Mouse (Mus musculus) heart, embryonic 15.5 days (tissue): Measurements from ENCODE around the gene Khnyn. TPM values are rescaled to one million over a fixed set of nuclear protein-coding genes. Genes with fewer than 3 reads are reported as not detected.

Experiments
- ATAC-seq: fragments of 200-750 bp; cut with Nextera tagmentation; replicated peaks from 2 replicates; pipeline ENCODE4 v1.8.0; 2017; ENCODE audit warnings: low read depth, moderate TSS enrichment; ENCODE audit not compliant: insufficient number of reproducible peaks, insufficient read depth, low FRiP score
- H3K27ac ChIP-seq: fragments of 300-500 bp; sonication (generic); 2 replicates; pipeline ENCODE4 v1.5.1; 2015; ENCODE audit warnings: mild to moderate bottlenecking, inconsistent platforms
- H3K27me3 ChIP-seq: fragments of 300-500 bp; sonication (generic); 2 replicates; pipeline ENCODE4 v1.6.1; 2015; ENCODE audit warnings: inconsistent platforms
- H3K36me3 ChIP-seq: fragments of 300-500 bp; sonication (generic); 2 replicates; pipeline ENCODE4 v1.6.1; 2015; ENCODE audit warnings: mild to moderate bottlenecking, inconsistent platforms
- H3K4me1 ChIP-seq: fragments of 300-500 bp; sonication (generic); replicated peaks from 2 replicates; pipeline ENCODE4 v1.6.1; 2015; ENCODE audit warnings: inconsistent platforms
- H3K4me2 ChIP-seq: fragments of 300-500 bp; sonication (generic); 2 replicates; pipeline ENCODE4 v1.6.1; 2015; ENCODE audit warnings: inconsistent platforms, mild to moderate bottlenecking, moderate library complexity
- H3K4me3 ChIP-seq: fragments of 300-500 bp; sonication (generic); 2 replicates; pipeline ENCODE4 v1.5.1; 2015; ENCODE audit warnings: mild to moderate bottlenecking, inconsistent platforms
- H3K9ac ChIP-seq: fragments of 300-500 bp; sonication (generic); 2 replicates; pipeline ENCODE4 v1.6.1; 2015; ENCODE audit warnings: mild to moderate bottlenecking, inconsistent platforms
- H3K9me3 ChIP-seq: fragments of 300-500 bp; sonication (generic); replicated peaks from 2 replicates; pipeline ENCODE4 v1.6.1; 2016; ENCODE audit warnings: inconsistent platforms
- WGBS: fragments of 180-500 bp; shearing (Covaris S2); methylation state at CpG from one replicate; pipeline ENCODE4 v1.1.7; 2015; ENCODE audit warnings: mixed read lengths; 5-methylcytosine and 5-hydroxymethylcytosine counted together
- polyA plus RNA-seq: library from polyadenylated mRNA; unstranded; fragments of >200 nt; fragmentation: Nextera tagmentation; extraction: Ambion mirVana; gene quantifications from 2 replicates; pipeline ENCODE4 v1.2.1, GENCODE M21; 2015

Khnyn gene
- polyA plus RNA-seq, 1 experiment from 2014 or later = 9.2 TPM

DNA sequence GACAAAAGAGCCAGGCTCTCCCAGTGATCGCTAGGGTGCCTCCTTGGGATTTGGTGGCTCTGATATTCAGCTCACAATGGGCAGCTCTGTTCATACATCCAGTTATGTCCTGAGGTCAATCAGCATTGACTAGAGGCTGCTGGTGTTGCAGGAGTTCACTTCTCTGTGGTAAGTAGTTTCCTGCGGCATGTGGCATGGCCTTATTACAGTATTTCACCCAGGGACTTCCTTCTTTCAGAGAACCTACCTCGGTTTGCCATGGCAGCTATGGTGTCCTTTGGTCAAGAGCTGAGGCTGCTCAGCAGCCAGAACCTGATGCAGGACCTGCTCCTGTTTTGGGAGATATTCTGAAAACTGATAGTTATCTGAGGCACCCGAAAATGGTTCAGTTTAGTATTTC lies 42.1 kb downstream of the Khnyn start:
- Histone ChIP-seq H3K9ac (no peak overlapping the region), H3K4me3 (no peak overlapping the region), H3K4me2 (no peak overlapping the region), H3K36me3 (no peaks in the 10 kb centered on the region), H3K27ac (no peak overlapping the region), H3K9me3 (no peaks in the 10 kb centered on the region), H3K4me1 (peaks cover 6% of the 10 kb centered on the region), H3K27me3 (no peaks in the 10 kb centered on the region)
- no peak for ATAC-seq
- WGBS = 79% methylated on average over 4 of the region's 4 CpGs

DNA sequence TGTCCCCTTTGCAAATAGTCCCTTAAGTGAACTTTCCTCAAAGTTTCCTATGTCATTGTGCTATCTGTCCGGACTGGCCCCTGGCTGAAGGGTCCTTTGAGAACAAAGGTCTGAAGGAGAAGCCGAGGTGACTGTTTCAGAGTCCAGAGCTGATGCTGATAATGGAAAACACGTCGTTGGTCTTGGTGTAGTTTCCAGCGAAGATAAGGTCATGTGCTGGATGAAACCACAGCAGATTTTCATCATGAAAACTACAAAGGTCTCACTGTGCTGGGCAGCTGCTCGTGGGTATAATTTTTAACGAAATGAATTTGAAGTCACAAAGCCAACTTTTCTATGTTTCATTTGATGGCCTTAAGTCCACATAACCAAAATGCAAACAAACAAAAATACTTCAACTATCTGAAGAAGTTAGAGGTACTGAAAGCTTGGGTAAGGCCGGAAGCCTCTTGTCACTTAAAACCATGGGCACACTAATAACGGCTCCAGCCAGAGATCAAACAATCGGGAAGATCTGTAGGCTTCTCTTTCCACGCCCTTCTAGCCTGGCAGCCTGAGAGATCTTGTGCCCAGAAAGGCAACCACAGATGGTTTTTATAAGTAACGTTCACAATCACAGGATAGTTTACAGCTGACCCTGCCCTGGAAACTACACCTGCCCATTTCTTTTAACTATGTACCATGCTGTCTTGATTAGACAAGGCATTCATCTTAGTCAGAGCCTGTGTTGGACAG lies 44.7 kb downstream of the Khnyn start:
- WGBS = 51% methylated on average over 12 of the region's 12 CpGs
- no peaks in the 10 kb centered on the region for H3K36me3 ChIP-seq
- no peak overlapping the region for H3K4me3 ChIP-seq
- H3K9me3 ChIP-seq = no peaks in the 10 kb centered on the region
- H3K4me2 ChIP-seq = no peak overlapping the region
- no peak overlapping the region for H3K9ac ChIP-seq
- no peak overlapping the region for H3K27ac ChIP-seq
- no peak for ATAC-seq
- no peaks in the 10 kb centered on the region for H3K27me3 ChIP-seq
- no peaks in the 10 kb centered on the region; the same call in 1 of the 2 replicates for H3K4me1 ChIP-seq

DNA sequence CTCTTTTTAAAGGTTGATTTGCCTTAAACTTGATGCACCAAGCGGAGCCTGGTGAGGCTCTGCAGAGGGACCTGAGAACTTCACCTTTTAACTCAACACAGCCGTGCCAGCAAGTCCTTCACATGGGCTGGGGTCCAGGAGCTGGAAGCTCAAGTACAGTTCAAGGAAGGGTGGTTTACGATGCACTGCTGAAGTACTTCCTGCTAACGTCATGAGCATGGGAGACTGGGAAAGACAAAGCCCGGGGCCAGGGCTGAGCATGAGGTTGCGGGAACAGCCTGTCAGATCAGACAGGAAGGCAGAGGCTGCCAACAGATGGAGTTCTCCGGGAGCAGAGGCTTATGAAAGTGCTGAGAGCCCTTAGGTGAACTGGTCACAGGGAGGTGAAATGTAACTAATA lies 48.8 kb downstream of the Khnyn start:
- Histone ChIP-seq H3K4me1 (no peaks in the 10 kb centered on the region; the same call in 1 of the 2 replicates), H3K4me2 (0 out of 2 replicates have a peak overlapping the region, but pooled peaks have one; percentile 5), H3K4me3 (no peak overlapping the region), H3K9ac (no peak overlapping the region), H3K27me3 (no peaks in the 10 kb centered on the region), H3K36me3 (no peaks in the 10 kb centered on the region), H3K27ac (no peak overlapping the region), H3K9me3 (no peaks in the 10 kb centered on the region)
- no peak; the same call in 1 of the 2 replicates for ATAC-seq
- WGBS = 26% methylated on average over 7 of the region's 7 CpGs

GRCm38 (mm10) chr14:55940070-55940800 lies 55.5 kb downstream of the Khnyn start:
- Histone ChIP-seq H3K4me3 (no peak overlapping the region), H3K4me2 (no peak overlapping the region), H3K27ac (no peak overlapping the region), H3K9ac (no peak overlapping the region), H3K9me3 (no peaks in the 10 kb centered on the region), H3K4me1 (no peaks in the 10 kb centered on the region), H3K27me3 (no peaks in the 10 kb centered on the region), H3K36me3 (no peaks in the 10 kb centered on the region)
- 45% methylated on average over 7 of the region's 7 CpGs for WGBS
- ATAC-seq = no peak

DNA sequence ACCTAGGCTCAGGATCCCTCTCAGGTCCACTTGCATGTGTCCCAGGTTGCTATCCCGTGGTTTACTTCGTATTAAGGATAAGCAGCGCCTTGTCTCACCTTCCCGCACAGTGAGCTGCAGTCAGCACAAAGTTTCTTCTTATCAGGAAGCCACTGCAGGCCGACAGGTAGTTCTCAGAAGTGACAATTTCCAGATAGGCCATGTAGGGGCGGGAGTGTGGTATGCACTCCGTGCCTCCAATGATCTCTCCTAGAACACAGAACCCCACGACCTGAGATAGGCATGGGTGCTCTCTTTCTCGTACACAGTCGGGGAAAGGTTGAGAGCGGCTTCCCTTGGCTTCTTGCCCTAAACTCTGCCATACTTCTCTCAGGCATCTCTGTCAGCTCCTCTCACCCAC lies 58.9 kb downstream of the Khnyn start:
- no peak overlapping the region for H3K27ac ChIP-seq
- H3K4me2 ChIP-seq = no peak overlapping the region
- ATAC-seq = no peak
- no peak overlapping the region for H3K4me3 ChIP-seq
- H3K9ac ChIP-seq = no peak overlapping the region
- H3K36me3 ChIP-seq = no peaks in the 10 kb centered on the region
- WGBS = 50% methylated on average over 11 of the region's 11 CpGs
- no peaks in the 10 kb centered on the region for H3K27me3 ChIP-seq
- H3K4me1 ChIP-seq = peaks cover 8% of the 10 kb centered on the region
- H3K9me3 ChIP-seq = no peaks in the 10 kb centered on the region

DNA sequence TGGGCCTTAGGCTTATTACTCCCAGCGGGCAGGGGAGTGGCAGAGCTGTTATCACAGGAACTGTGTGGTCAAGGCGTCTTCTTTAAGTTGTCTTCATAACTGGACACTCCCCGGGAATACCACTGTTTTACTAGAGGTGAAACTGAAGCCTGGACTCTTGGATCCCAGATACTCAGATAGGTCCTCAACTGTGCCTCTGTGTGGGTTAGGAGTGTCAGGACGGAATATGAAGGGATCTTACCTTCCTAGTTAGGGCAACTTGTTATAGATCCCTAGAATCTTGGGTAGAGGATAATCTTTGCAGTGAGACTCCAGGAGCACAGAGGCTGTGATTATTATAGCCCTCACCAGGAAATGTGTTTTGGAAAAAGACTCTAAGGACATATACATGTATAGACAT lies 59.8 kb downstream of the Khnyn start, which contains the start of gene Cma1:
Gene Cma1, minus strand, starts transcription at position 101 of the 400 bp plus-strand sequence.
- WGBS = 71% methylated on average over 4 of the region's 4 CpGs

GRCm38 (mm10) chr14:55946269-55946969 lies 61.7 kb downstream of the Khnyn start:
- peaks cover 8% of the 10 kb centered on the region for H3K4me1 ChIP-seq
- H3K4me3 ChIP-seq = no peak overlapping the region
- 20% methylated on average over 2 of the region's 2 CpGs for WGBS
- no peaks in the 10 kb centered on the region for H3K36me3 ChIP-seq
- H3K27me3 ChIP-seq = no peaks in the 10 kb centered on the region
- no peak overlapping the region for H3K9ac ChIP-seq
- peak; percentile 71; the same call in 1 of the 2 replicates for ATAC-seq
- peak overlapping the region; percentile 54 for H3K27ac ChIP-seq
- no peaks in the 10 kb centered on the region for H3K9me3 ChIP-seq
- H3K4me2 ChIP-seq = no peak overlapping the region

More for the DNA sequence above, 59.8 kb downstream of the Khnyn start, which contains the start of gene Cma1:
- Histone ChIP-seq H3K27ac (no peak within 1 kb of the TSS), H3K36me3 (no peaks in the 10 kb centered on the region), H3K27me3 (no peaks in the 10 kb centered on the region), H3K9ac (no peak within 1 kb of the TSS), H3K4me2 (no peak within 1 kb of the TSS), H3K4me1 (peaks cover 8% of the 10 kb centered on the region), H3K9me3 (no peaks in the 10 kb centered on the region), H3K4me3 (no peak within 1 kb of the TSS)
- ATAC-seq = no peak

Other genes starting within 250 kb of the Khnyn start
- 45.0 and 66.7 TPM in 2 replicates for gene Ipo4, start 249.0 kb upstream of the Khnyn start, polyA plus RNA-seq
- gene Gm49378, start 247.1 kb upstream of the Khnyn start, polyA plus RNA-seq = 0.74 and 2.1 TPM in 2 replicates
- 76.8 and 91.2 TPM in 2 replicates for gene Tm9sf1, start 241.1 kb upstream of the Khnyn start, polyA plus RNA-seq
- gene Tssk4, start 234.8 kb upstream of the Khnyn start, polyA plus RNA-seq = 0.31 and 0.36 TPM in 2 replicates
- 84.5 and 90.0 TPM in 2 replicates for gene Mdp1, start 224.4 kb upstream of the Khnyn start, polyA plus RNA-seq
- gene Gmpr2, start 213.0 kb upstream of the Khnyn start, polyA plus RNA-seq = 36.0 and 42.3 TPM in 2 replicates
- 448 and 462 TPM in 2 replicates for gene Nedd8, start 212.8 kb upstream of the Khnyn start, polyA plus RNA-seq
- 26.1 and 29.2 TPM in 2 replicates for gene Tinf2, start 203.1 kb upstream of the Khnyn start, polyA plus RNA-seq
- gene Tgm1, start 171.0 kb upstream of the Khnyn start, polyA plus RNA-seq = 0.20 and 0.60 TPM in 2 replicates
- gene Rabggta, start 162.7 kb upstream of the Khnyn start, polyA plus RNA-seq = 20.7 and 23.8 TPM in 2 replicates
- 64.0 and 65.7 TPM in 2 replicates for gene Dhrs1, start 139.3 kb upstream of the Khnyn start, polyA plus RNA-seq
- gene Nop9, start 139.3 kb upstream of the Khnyn start, polyA plus RNA-seq = 17.9 and 24.4 TPM in 2 replicates
- 1.2 and 1.6 TPM in 2 replicates for gene Cideb, start 126.5 kb upstream of the Khnyn start, polyA plus RNA-seq
- gene Ltb4r2, start 123.5 kb upstream of the Khnyn start, polyA plus RNA-seq = 0.15 and 0.25 TPM in 2 replicates
- gene Ltb4r1, start 119.0 kb upstream of the Khnyn start, polyA plus RNA-seq = 0.65 and 0.66 TPM in 2 replicates
- 14.9 and 18.0 TPM in 2 replicates for gene Adcy4, start 100.9 kb upstream of the Khnyn start, polyA plus RNA-seq
- 12.6 and 20.7 TPM in 2 replicates for gene Ripk3, start 96.1 kb upstream of the Khnyn start, polyA plus RNA-seq
- gene Nfatc4, start 61.8 kb upstream of the Khnyn start, polyA plus RNA-seq = 10.8 and 15.8 TPM in 2 replicates
- 12.7 and 15.0 TPM in 2 replicates for gene Nynrin, start 30.9 kb upstream of the Khnyn start, polyA plus RNA-seq
- gene Cbln3, start 555 bp upstream of the Khnyn start, polyA plus RNA-seq = 0.36 and 0.50 TPM in 2 replicates
- gene Sdr39u1, start 15.3 kb downstream of the Khnyn start, polyA plus RNA-seq = 45.3 and 60.8 TPM in 2 replicates
- gene Cma1, start 59.7 kb downstream of the Khnyn start, polyA plus RNA-seq = 8.9 and 9.6 TPM in 2 replicates
- gene Cma2, start 66.0 kb downstream of the Khnyn start, polyA plus RNA-seq = not detected in 2 replicates
- gene Mcpt1, start 133.0 kb downstream of the Khnyn start, polyA plus RNA-seq = not detected in 2 replicates
- gene Mcpt9, start 145.5 kb downstream of the Khnyn start, polyA plus RNA-seq = not detected in 2 replicates
- 0.19 TPM in 1 of 2 replicates, not detected in the other for gene Mcpt2, start 157.1 kb downstream of the Khnyn start, polyA plus RNA-seq
- 0.75 and 0.88 TPM in 2 replicates for gene Mcpt4, start 177.4 kb downstream of the Khnyn start, polyA plus RNA-seq
- 0.52 and 0.94 TPM in 2 replicates for gene Mcpt8, start 200.3 kb downstream of the Khnyn start, polyA plus RNA-seq
- 0.19 and 0.33 TPM in 2 replicates for gene Ctsg, start 217.6 kb downstream of the Khnyn start, polyA plus RNA-seq
- not detected in 2 replicates for gene Gzme, start 235.7 kb downstream of the Khnyn start, polyA plus RNA-seq
- not detected in 2 replicates for gene Gzmd, start 247.7 kb downstream of the Khnyn start, polyA plus RNA-seq